In genomic region chr2:170351847-170352246, GRCm38 (mm10) we compare ENCODE assay signal across 22 mouse cellular contexts.
DNase-seq lines count a peak whose midpoint lies in the region; ATAC-seq and TF ChIP-seq lines count a peak whose summit lies in the region.
"Had no signal": no experiment of that assay in that cellular context is flagged by ENCODE, and none has a peak within 500 bp of the region (broad histone marks: within the 10 kb centered on the region; RNA-seq: fewer than 3 reads in every experiment).

No protein-coding gene starts in this region.

- no peaks in the 10 kb centered on the region for H3K79me2 ChIP-seq in CH12.LX (replicated peaks; ENCODE audit: control insufficient read depth, extremely low read depth, insufficient read depth, poor library complexity, severe bottlenecking)

- dilution Hi-C loops in CH12.LX (cut with MboI; ENCODE audit: extremely low pct_ligation_motif_present, extremely low pct_unique_long_range_greater_than_20kb, low sequenced_read_pairs): no loop called here

- H3K4me3 ChIP-seq in heart, embryonic 13.5 days: no peak overlapping the region
- H3K4me3 ChIP-seq in limb, embryonic 11.5 days (ENCODE audit: low read depth, low read length): no peak overlapping the region
- H3K4me3 ChIP-seq in limb, embryonic 10.5 days: no peak overlapping the region
- no peak overlapping the region for H3K4me3 ChIP-seq in CH12.LX (replicated peaks in 1 of 3; ENCODE audit: low read depth in 2 of 3, low read length in 2 of 3, poor library complexity in 1 of 3)
- no peak overlapping the region for H3K4me3 ChIP-seq in embryonic facial prominence, embryonic 15.5 days (replicated peaks)
- no peak overlapping the region for H3K4me3 ChIP-seq in forebrain, postnatal 0 days (ENCODE audit: low read depth, low read length)
- H3K4me3 ChIP-seq: heart, embryonic 15.5 days; megakaryocyte, embryonic 14.5 days; neural tube, embryonic 13.5 days had no signal

- ATAC-seq in heart, embryonic 13.5 days (ENCODE audit: extremely low read depth, insufficient number of reproducible peaks, low FRiP score, low TSS enrichment): peak; percentile 34
- ATAC-seq in limb, embryonic 11.5 days (ENCODE audit: insufficient number of reproducible peaks, low FRiP score, low TSS enrichment, low read depth): 0 out of 2 replicates have a peak, but pooled peaks have one; percentile 36
- 0 out of 2 replicates have a peak, but pooled peaks have one; percentile 20 for ATAC-seq in embryonic facial prominence, embryonic 15.5 days (ENCODE audit: insufficient number of reproducible peaks, low FRiP score, low TSS enrichment, low read depth)
- ATAC-seq in forebrain, postnatal 0 days: no peak
- ATAC-seq: activated CD4-positive, CD25-positive, alpha-beta regulatory T cell, adult 4 months; intestine, embryonic 16.5 days; Patski had no signal

- 0 out of 2 replicates have a peak overlapping the region, but pooled peaks have one; percentile 17 for H3K27ac ChIP-seq in heart, embryonic 13.5 days (replicated peaks)
- no peak overlapping the region for H3K27ac ChIP-seq in limb, embryonic 11.5 days (replicated peaks; ENCODE audit: low read depth, low read length)
- H3K27ac ChIP-seq in limb, embryonic 10.5 days: no peak overlapping the region
- H3K27ac ChIP-seq in CH12.LX (ENCODE audit: insufficient read depth, low read depth): no peak overlapping the region
- no peak overlapping the region for H3K27ac ChIP-seq in embryonic facial prominence, embryonic 15.5 days (replicated peaks)
- no peak overlapping the region for H3K27ac ChIP-seq in forebrain, postnatal 0 days (ENCODE audit: low read depth, low read length)
- H3K27ac ChIP-seq: heart, embryonic 15.5 days; kidney, postnatal 0 days; neural tube, embryonic 13.5 days had no signal

- no peak overlapping the region for H3K4me2 ChIP-seq in heart, embryonic 13.5 days
- H3K4me2 ChIP-seq in limb, embryonic 11.5 days (ENCODE audit: low read depth, severe bottlenecking): no peak overlapping the region
- no peak overlapping the region for H3K4me2 ChIP-seq in CH12.LX (ENCODE audit: insufficient read depth, low read depth, poor library complexity, severe bottlenecking)
- no peak overlapping the region for H3K4me2 ChIP-seq in embryonic facial prominence, embryonic 15.5 days (replicated peaks)
- no peak overlapping the region for H3K4me2 ChIP-seq in forebrain, postnatal 0 days (ENCODE audit: low read depth)
- H3K4me2 ChIP-seq: heart, embryonic 15.5 days; neural tube, embryonic 13.5 days had no signal

- no peaks in the 10 kb centered on the region for H3K27me3 ChIP-seq in heart, embryonic 13.5 days (replicated peaks)
- H3K27me3 ChIP-seq in limb, embryonic 11.5 days (ENCODE audit: control insufficient read depth, insufficient read depth, low read length): no peaks in the 10 kb centered on the region
- H3K27me3 ChIP-seq in limb, embryonic 10.5 days (ENCODE audit: low read depth, poor library complexity, severe bottlenecking): no peaks in the 10 kb centered on the region
- no peaks in the 10 kb centered on the region for H3K27me3 ChIP-seq in CH12.LX (replicated peaks)
- no peaks in the 10 kb centered on the region for H3K27me3 ChIP-seq in embryonic facial prominence, embryonic 15.5 days
- H3K27me3 ChIP-seq in forebrain, postnatal 0 days (ENCODE audit: insufficient read depth, low read length): no peaks in the 10 kb centered on the region
- H3K27me3 ChIP-seq: heart, embryonic 15.5 days; neural tube, embryonic 13.5 days; Patski had no signal

- TF ChIP-seq POLR2A in CH12.LX (IDR thresholded peaks at IDR 0.05; ENCODE audit: low read depth, low read length): no peak

- H3K4me1 ChIP-seq in heart, embryonic 13.5 days: peaks cover 30% of the 10 kb centered on the region
- no peaks in the 10 kb centered on the region for H3K4me1 ChIP-seq in limb, embryonic 11.5 days (ENCODE audit: control insufficient read depth, insufficient read depth, low read length)
- H3K4me1 ChIP-seq in limb, embryonic 10.5 days: peaks cover 7% of the 10 kb centered on the region; the same call in 1 of the 2 replicates
- H3K4me1 ChIP-seq in CH12.LX (ENCODE audit: control insufficient read depth in 1 of 2, insufficient read depth in 2 of 2): peaks cover 12 to 32% of the 10 kb centered on the region in 2 experiments
- peaks cover 6% of the 10 kb centered on the region for H3K4me1 ChIP-seq in embryonic facial prominence, embryonic 15.5 days
- no peaks in the 10 kb centered on the region for H3K4me1 ChIP-seq in forebrain, postnatal 0 days (ENCODE audit: insufficient read depth)

- no peaks in the 10 kb centered on the region for H3K9me3 ChIP-seq in heart, embryonic 13.5 days
- no peaks in the 10 kb centered on the region for H3K9me3 ChIP-seq in limb, embryonic 11.5 days (ENCODE audit: control insufficient read depth, low read length)
- no peaks in the 10 kb centered on the region for H3K9me3 ChIP-seq in limb, embryonic 10.5 days (replicated peaks)
- H3K9me3 ChIP-seq in CH12.LX (replicated peaks; ENCODE audit: low read length): no peaks in the 10 kb centered on the region
- no peaks in the 10 kb centered on the region for H3K9me3 ChIP-seq in embryonic facial prominence, embryonic 15.5 days (replicated peaks)
- H3K9me3 ChIP-seq in forebrain, postnatal 0 days (ENCODE audit: low read length): no peaks in the 10 kb centered on the region
- H3K9me3 ChIP-seq: heart, embryonic 15.5 days; neural tube, embryonic 13.5 days had no signal

- H3K36me3 ChIP-seq in heart, embryonic 13.5 days: no peaks in the 10 kb centered on the region
- no peaks in the 10 kb centered on the region for H3K36me3 ChIP-seq in limb, embryonic 11.5 days (ENCODE audit: control insufficient read depth, insufficient read depth, low read length)
- H3K36me3 ChIP-seq in limb, embryonic 10.5 days: no peaks in the 10 kb centered on the region
- no peaks in the 10 kb centered on the region for H3K36me3 ChIP-seq in CH12.LX (replicated peaks in 1 of 2; ENCODE audit: control insufficient read depth in 1 of 2, insufficient read depth in 1 of 2, low read length in 1 of 2)
- H3K36me3 ChIP-seq in embryonic facial prominence, embryonic 15.5 days: no peaks in the 10 kb centered on the region
- H3K36me3 ChIP-seq in forebrain, postnatal 0 days (ENCODE audit: insufficient read depth): no peaks in the 10 kb centered on the region
- H3K36me3 ChIP-seq: heart, embryonic 15.5 days; neural tube, embryonic 13.5 days had no signal

- no peak for DNase-seq in heart, adult 11 months
- no peak for DNase-seq in limb, embryonic 11.5 days (ENCODE audit: low spot score)
- DNase-seq in limb, embryonic 10.5 days (ENCODE audit: low spot score): no peak
- DNase-seq in CH12.LX (ENCODE audit: extremely low read depth): no peak
- no peak for DNase-seq in forebrain, postnatal 0 days
- DNase-seq: adrenal gland, postnatal 25 days; B cell, adult 2 months; cerebellum, adult 18-20 months; cerebellum, postnatal 36 days; gastrocnemius, postnatal 14 days; layer of hippocampus, postnatal 36 days; left cerebral cortex, postnatal 4 days; right cerebral cortex, postnatal 25 days had no signal

- no peak for TF ChIP-seq EP300 in CH12.LX (IDR thresholded peaks at IDR 0.05; ENCODE audit: low read length)

- in situ Hi-C loops in CH12.LX (cut with MboI; ENCODE audit: low pct_ligation_motif_present, low pct_unique_long_range_greater_than_20kb, low sequenced_read_pairs): loop anchor here (10.0 kb wide), 1 partner anchor 153 kb away; no protein-coding TSS in a partner anchor

- no peak for TF ChIP-seq CTCF in CH12.LX (conservative IDR thresholded peaks at IDR 0.05 in 1 of 2, IDR thresholded peaks at IDR 0.05 in 1 of 2; ENCODE audit: low read depth in 2 of 2, low read length in 2 of 2)
- no peak for TF ChIP-seq CTCF in forebrain, postnatal 0 days (IDR thresholded peaks at IDR 0.05; ENCODE audit: low read depth)

- WGBS in heart, embryonic 13.5 days: 76% methylated on average over 6 of the region's 6 CpGs
- WGBS in limb, embryonic 11.5 days: 88% methylated on average over 6 of the region's 6 CpGs
- whole genome bisulfite sequencing in limb, embryonic 10.5 days: 92% methylated on average over 6 of the region's 6 CpGs
- WGBS in embryonic facial prominence, embryonic 15.5 days: 81% methylated on average over 6 of the region's 6 CpGs
- WGBS in forebrain, postnatal 0 days: 86% methylated on average over 6 of the region's 6 CpGs

- no peak for TF ChIP-seq RAD21 in CH12.LX (IDR thresholded peaks at IDR 0.05; ENCODE audit: low read depth, low read length)

- no peak overlapping the region for H3K9ac ChIP-seq in heart, embryonic 13.5 days
- no peak overlapping the region for H3K9ac ChIP-seq in limb, embryonic 11.5 days (ENCODE audit: low read length)
- H3K9ac ChIP-seq in CH12.LX (ENCODE audit: insufficient read depth, low read depth): no peak overlapping the region
- no peak overlapping the region for H3K9ac ChIP-seq in embryonic facial prominence, embryonic 15.5 days
- H3K9ac ChIP-seq in forebrain, postnatal 0 days: no peak overlapping the region
- H3K9ac ChIP-seq: heart, embryonic 15.5 days; neural tube, embryonic 13.5 days had no signal

TF ChIP-seq in CH12.LX, 34 proteins besides CTCF, POLR2A, EP300 and RAD21:
- TF ChIP-seq ZMIZ1 (IDR thresholded peaks at IDR 0.05; ENCODE audit: low read depth, low read length) (no peak), E2F4 (IDR thresholded peaks at IDR 0.05; ENCODE audit: insufficient replicate concordance, low read depth, low read length) (no peak), ZNF384 (IDR thresholded peaks at IDR 0.05; ENCODE audit: low read depth, low read length) (no peak), JUN (IDR thresholded peaks at IDR 0.05; ENCODE audit: insufficient read depth, low read depth, low read length) (no peak), GABPA (IDR thresholded peaks at IDR 0.05; ENCODE audit: insufficient replicate concordance, low read depth, low read length) (no peak), ZKSCAN1 (IDR thresholded peaks at IDR 0.05; ENCODE audit: borderline replicate concordance, low read depth, low read length) (peak; percentile 95), CHD2 (IDR thresholded peaks at IDR 0.05; ENCODE audit: low read length) (no peak), ETS1 (conservative IDR thresholded peaks at IDR 0.05; ENCODE audit: low read depth, low read length) (no peak)
